Mouse (Mus musculus) heart, embryonic 14.5 days (tissue): ENCODE data around the gene Cldn7. TPM values are rescaled to one million over a fixed set of nuclear protein-coding genes. Genes with fewer than 3 reads are reported as not detected.

Experiments used
- ATAC-seq: fragments of 200-750 bp; cut with Nextera tagmentation; 2 replicates; pipeline ENCODE4 v1.8.0; 2017; ENCODE audit warnings: low read depth, moderate TSS enrichment; ENCODE audit not compliant: insufficient number of reproducible peaks, insufficient read depth, low FRiP score
- H3K27ac ChIP-seq, 2 experiments: fragments of 200-500 bp in 1 of 2; fragments of 300-500 bp in 1 of 2; sonication (generic) in 1 of 2; replicated peaks in 1 of 2; 2 replicates each; pipeline ENCODE4 v1.5.1; 2012 to 2014; ENCODE audit warnings: low read depth in 2 of 2, low read length in 2 of 2, control low read depth in 1 of 2, mild to moderate bottlenecking in 1 of 2, mixed read lengths in 1 of 2; ENCODE audit not compliant: control insufficient read depth in 1 of 2, insufficient read depth in 1 of 2
- H3K27me3 ChIP-seq: fragments of 300-500 bp; sonication (generic); 2 replicates; pipeline ENCODE4 v1.6.1; 2014; ENCODE audit warnings: mild to moderate bottlenecking, low read length, control low read depth; ENCODE audit not compliant: control insufficient read depth, insufficient read depth
- H3K36me3 ChIP-seq: fragments of 300-500 bp; sonication (generic); 2 replicates; pipeline ENCODE4 v1.6.1; 2014; ENCODE audit warnings: mild to moderate bottlenecking, control low read depth, low read length, mixed read lengths; ENCODE audit not compliant: control insufficient read depth, insufficient read depth
- H3K4me1 ChIP-seq, 2 experiments: fragments of 200-500 bp in 1 of 2; fragments of 300-500 bp in 1 of 2; sonication (generic) in 1 of 2; 2 replicates each; pipeline ENCODE4 v1.6.1; 2012 to 2014; ENCODE audit warnings: low read length in 2 of 2, control low read depth in 1 of 2, mixed read lengths in 1 of 2; ENCODE audit not compliant: control insufficient read depth in 2 of 2, insufficient read depth in 2 of 2
- H3K4me2 ChIP-seq: fragments of 300-500 bp; sonication (generic); 2 replicates; pipeline ENCODE4 v1.6.1; 2014; ENCODE audit warnings: mild to moderate bottlenecking, low read length
- H3K4me3 ChIP-seq, 2 experiments: fragments of 200-500 bp in 1 of 2; fragments of 300-500 bp in 1 of 2; sonication (generic) in 1 of 2; 2 replicates each; pipeline ENCODE4 v1.5.1; 2012 to 2014; ENCODE audit warnings: low read length in 2 of 2, mild to moderate bottlenecking in 2 of 2, control low read depth in 1 of 2, low read depth in 1 of 2, moderate library complexity in 1 of 2; ENCODE audit not compliant: control insufficient read depth in 1 of 2, insufficient read depth in 1 of 2
- H3K9ac ChIP-seq: fragments of 300-500 bp; sonication (generic); 2 replicates; pipeline ENCODE4 v1.6.1; 2014; ENCODE audit warnings: mild to moderate bottlenecking, low read length
- H3K9me3 ChIP-seq: fragments of 300-500 bp; sonication (generic); 2 replicates; pipeline ENCODE4 v1.6.1; 2016; ENCODE audit warnings: low read length, control low read depth; ENCODE audit not compliant: control insufficient read depth
- WGBS: fragments of 180-500 bp; shearing (Covaris S2); extraction: QIAGEN DNeasy Blood & Tissue Kit; methylation state at CpG from one replicate; pipeline ENCODE4 v1.1.7; 2014; 5-methylcytosine and 5-hydroxymethylcytosine counted together
- polyA plus RNA-seq: library from polyadenylated mRNA; unstranded; fragments of >200 nt; fragmentation: Nextera tagmentation; extraction: Ambion mirVana; gene quantifications from 2 replicates; pipeline ENCODE4 v1.2.1, GENCODE M21; 2014

Cldn7 gene
- polyA plus RNA-seq, 1 experiment from 2014 or later = 2.4 TPM

- no peak overlapping the region for H3K4me3 ChIP-seq
- H3K9ac ChIP-seq = no peak overlapping the region
- peaks cover 2 to 12% of the 10 kb centered on the region in 2 experiments; a peak in 3 of 4 replicates for H3K4me1 ChIP-seq
- H3K27me3 ChIP-seq = peaks cover 61% of the 10 kb centered on the region
- ATAC-seq = no peak
- WGBS = 38% methylated on average over 5 of the region's 5 CpGs
- H3K27ac ChIP-seq = no peak overlapping the region
- no peaks in the 10 kb centered on the region for H3K9me3 ChIP-seq
- no peaks in the 10 kb centered on the region for H3K36me3 ChIP-seq
- no peak overlapping the region for H3K4me2 ChIP-seq
Observed at GRCm38 (mm10) chr11:69961841-69962240, 2.7 kb upstream of the Cldn7 start.

DNA sequence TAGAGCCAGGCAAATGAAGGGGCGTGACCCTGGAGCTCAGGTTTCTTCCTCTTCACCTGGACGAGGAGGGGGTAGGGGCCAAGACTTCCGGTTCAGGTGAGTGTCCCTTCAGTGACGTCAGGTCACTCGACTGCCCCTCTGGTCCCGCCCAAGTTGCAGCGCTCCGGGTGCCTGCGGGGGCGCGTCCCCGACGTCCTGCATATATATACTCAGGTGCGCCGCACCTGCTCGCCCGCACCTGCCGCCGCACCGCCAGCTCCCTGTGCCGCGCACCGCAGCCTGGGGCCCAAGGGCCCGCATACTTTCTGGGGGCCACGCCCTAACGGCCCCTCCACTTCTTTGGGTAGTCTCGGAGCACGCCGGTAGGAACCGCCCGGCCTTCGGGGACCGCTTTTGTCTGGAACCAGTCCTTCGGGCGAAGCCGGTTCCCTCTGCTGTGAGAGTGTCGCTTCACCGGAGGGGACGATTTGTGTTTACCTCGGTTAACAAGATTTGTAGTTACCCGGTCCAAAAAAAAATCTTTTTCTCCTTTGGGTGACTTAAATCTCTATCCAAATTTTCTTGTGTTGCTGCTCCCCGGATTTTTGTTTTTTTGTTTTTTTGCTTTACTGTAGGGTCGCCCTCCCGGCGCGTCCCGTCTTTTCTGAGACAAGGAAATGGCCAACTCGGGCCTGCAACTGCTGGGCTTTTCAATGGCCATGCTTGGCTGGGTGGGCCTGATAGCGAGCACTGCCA is 859 bp downstream of the Cldn7 start:
- Histone ChIP-seq H3K27me3 (peaks cover 63% of the 10 kb centered on the region), H3K9me3 (no peaks in the 10 kb centered on the region), H3K4me2 (peak overlapping the region; percentile 84), H3K4me3 (peak overlapping the region in 1 of 2 experiments; percentile 44; a peak in 2 of 4 replicates), H3K27ac (no peak overlapping the region), H3K4me1 (peaks cover 4 to 14% of the 10 kb centered on the region in 2 experiments; a peak in 3 of 4 replicates), H3K36me3 (peaks cover 25% of the 10 kb centered on the region), H3K9ac (0 out of 2 replicates have a peak overlapping the region, but pooled peaks have one; percentile 1)
- no peak for ATAC-seq
- 4% methylated on average over 46 of the region's 49 CpGs for WGBS

- H3K4me2 ChIP-seq = peak overlapping the region; percentile 84
- peak overlapping the region; percentile 66 for H3K9ac ChIP-seq
- peak overlapping the region; percentile 30 to 44 for H3K4me3 ChIP-seq
- peaks cover 4 to 14% of the 10 kb centered on the region in 2 experiments; a peak in 3 of 4 replicates for H3K4me1 ChIP-seq
- H3K36me3 ChIP-seq = peaks cover 27% of the 10 kb centered on the region
- WGBS = 2% methylated on average over 58 of the region's 59 CpGs
- ATAC-seq = peak; percentile 58; the same call in 1 of the 2 replicates
- H3K27me3 ChIP-seq = peaks cover 55% of the 10 kb centered on the region
- no peak overlapping the region for H3K27ac ChIP-seq
- no peaks in the 10 kb centered on the region for H3K9me3 ChIP-seq
Observed at GRCm38 (mm10) chr11:69966006-69966859, 1.7 kb downstream of the Cldn7 start.

DNA sequence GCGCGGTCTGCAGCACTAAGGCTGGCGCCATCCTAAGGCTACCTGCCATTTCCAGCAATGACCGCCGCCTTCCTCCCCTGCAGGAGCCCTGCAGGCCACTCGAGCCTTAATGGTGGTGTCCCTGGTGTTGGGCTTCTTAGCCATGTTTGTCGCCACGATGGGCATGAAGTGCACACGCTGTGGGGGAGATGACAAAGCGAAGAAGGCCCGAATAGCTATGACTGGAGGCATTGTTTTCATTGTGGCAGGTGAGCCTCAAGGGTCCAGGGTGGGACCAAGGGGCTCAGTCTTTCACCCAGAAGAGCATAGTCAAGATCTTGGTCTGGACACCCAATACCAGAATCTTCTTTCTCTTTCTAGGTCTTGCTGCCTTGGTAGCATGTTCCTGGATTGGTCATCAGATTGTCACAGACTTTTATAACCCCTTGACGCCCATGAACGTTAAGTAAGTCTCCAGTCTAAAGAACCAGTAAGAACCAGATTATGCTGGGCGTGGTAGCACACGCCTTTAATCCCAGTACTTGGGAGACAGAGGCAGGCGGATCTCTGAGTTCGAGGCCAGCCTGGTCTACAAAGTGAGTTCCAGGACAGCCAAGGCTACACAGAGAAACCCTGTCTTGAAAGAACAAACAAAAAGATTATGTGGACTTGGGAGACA is 2.4 kb downstream of the Cldn7 start:
- peak overlapping the region; percentile 30 to 44; a peak in 3 of 4 replicates for H3K4me3 ChIP-seq
- H3K9me3 ChIP-seq = no peaks in the 10 kb centered on the region
- peak overlapping the region; percentile 84 for H3K4me2 ChIP-seq
- H3K9ac ChIP-seq = peak overlapping the region; percentile 66
- peaks cover 49% of the 10 kb centered on the region for H3K27me3 ChIP-seq
- H3K4me1 ChIP-seq = peaks cover 4 to 14% of the 10 kb centered on the region in 2 experiments; a peak in 3 of 4 replicates
- H3K27ac ChIP-seq = no peak overlapping the region
- H3K36me3 ChIP-seq = peaks cover 34% of the 10 kb centered on the region
- ATAC-seq = no peak
- 34% methylated on average over 17 of the region's 17 CpGs for WGBS

GRCm38 (mm10) chr11:69968793-69969192 is 4.2 kb downstream of the Cldn7 start:
- no peak overlapping the region for H3K4me2 ChIP-seq
- ATAC-seq = no peak
- no peak overlapping the region for H3K27ac ChIP-seq
- H3K27me3 ChIP-seq = peaks cover 33% of the 10 kb centered on the region
- H3K4me3 ChIP-seq = no peak overlapping the region
- no peak overlapping the region for H3K9ac ChIP-seq
- 72% methylated on average over 4 of the region's 4 CpGs for WGBS
- peaks cover 52% of the 10 kb centered on the region for H3K36me3 ChIP-seq
- H3K9me3 ChIP-seq = no peaks in the 10 kb centered on the region
- peaks cover 4 to 14% of the 10 kb centered on the region in 2 experiments; a peak in 3 of 4 replicates for H3K4me1 ChIP-seq

GRCm38 (mm10) chr11:69970222-69970621 is 5.6 kb downstream of the Cldn7 start:
- H3K9me3 ChIP-seq = no peaks in the 10 kb centered on the region
- peaks cover 18% of the 10 kb centered on the region for H3K27me3 ChIP-seq
- no peak for ATAC-seq
- no peak overlapping the region for H3K4me3 ChIP-seq
- 87% methylated on average over 6 of the region's 6 CpGs for WGBS
- peaks cover 67% of the 10 kb centered on the region for H3K36me3 ChIP-seq
- no peak overlapping the region for H3K9ac ChIP-seq
- H3K4me2 ChIP-seq = no peak overlapping the region
- H3K4me1 ChIP-seq = peaks cover 4 to 11% of the 10 kb centered on the region in 2 experiments; a peak in 3 of 4 replicates
- H3K27ac ChIP-seq = no peak overlapping the region

GRCm38 (mm10) chr11:69970775-69971174 is 6.2 kb downstream of the Cldn7 start:
- 82% methylated on average over 3 of the region's 3 CpGs for WGBS
- H3K9ac ChIP-seq = no peak overlapping the region
- peaks cover 4 to 10% of the 10 kb centered on the region in 2 experiments; a peak in 3 of 4 replicates for H3K4me1 ChIP-seq
- no peak overlapping the region for H3K27ac ChIP-seq
- no peak overlapping the region for H3K4me3 ChIP-seq
- no peak for ATAC-seq
- no peaks in the 10 kb centered on the region for H3K9me3 ChIP-seq
- no peak overlapping the region for H3K4me2 ChIP-seq
- H3K27me3 ChIP-seq = peaks cover 13% of the 10 kb centered on the region
- peaks cover 71% of the 10 kb centered on the region for H3K36me3 ChIP-seq
